Mouse (Mus musculus) heart, embryonic 11.5 days (tissue): ENCODE measurements around the gene Uspl1. TPM values are rescaled to one million over a fixed set of nuclear protein-coding genes. Genes with fewer than 3 reads are reported as not detected.

Source experiments
- ATAC-seq: fragments of 200-750 bp; cut with Nextera tagmentation; replicated peaks from 2 replicates; pipeline ENCODE4 v1.8.0; 2017; ENCODE audit warnings: moderate library complexity; ENCODE audit not compliant: insufficient number of reproducible peaks, low FRiP score, low TSS enrichment
- H3K27ac ChIP-seq: fragments of 300-500 bp; sonication (generic); 2 replicates; pipeline ENCODE4 v1.5.1; 2014; ENCODE audit warnings: mild to moderate bottlenecking, low read depth, low read length
- H3K27me3 ChIP-seq: fragments of 300-500 bp; sonication (generic); 2 replicates; pipeline ENCODE4 v1.6.1; 2014; ENCODE audit warnings: mild to moderate bottlenecking, low read length, mixed read lengths; ENCODE audit not compliant: control insufficient read depth, insufficient read depth
- H3K36me3 ChIP-seq: fragments of 300-500 bp; sonication (generic); 2 replicates; pipeline ENCODE4 v1.6.1; 2014; ENCODE audit warnings: mild to moderate bottlenecking, low read length, moderate library complexity, mixed read lengths; ENCODE audit not compliant: control insufficient read depth, insufficient read depth
- H3K4me1 ChIP-seq: fragments of 300-500 bp; sonication (generic); 2 replicates; pipeline ENCODE4 v1.6.1; 2014; ENCODE audit warnings: low read length; ENCODE audit not compliant: control insufficient read depth, insufficient read depth
- H3K4me2 ChIP-seq: fragments of 300-500 bp; sonication (generic); 2 replicates; pipeline ENCODE4 v1.6.1; 2014; ENCODE audit warnings: mild to moderate bottlenecking, moderate library complexity
- H3K4me3 ChIP-seq: fragments of 300-500 bp; sonication (generic); 2 replicates; pipeline ENCODE4 v1.5.1; 2014; ENCODE audit warnings: low read depth, low read length
- H3K9ac ChIP-seq: fragments of 300-500 bp; sonication (generic); 2 replicates; pipeline ENCODE4 v1.6.1; 2014; ENCODE audit warnings: mild to moderate bottlenecking, low read depth, low read length, moderate library complexity
- H3K9me3 ChIP-seq: fragments of 300-500 bp; sonication (generic); replicated peaks from 2 replicates; pipeline ENCODE4 v1.6.1; 2016; ENCODE audit warnings: low read length; ENCODE audit not compliant: control insufficient read depth
- WGBS: fragments of 180-500 bp; shearing (Covaris S2); extraction: QIAGEN DNeasy Blood & Tissue Kit; methylation state at CpG from one replicate; pipeline ENCODE4 v1.1.7; 2014; ENCODE audit not compliant: insufficient replicate concordance; 5-methylcytosine and 5-hydroxymethylcytosine counted together
- polyA plus RNA-seq: library from polyadenylated mRNA; unstranded; fragments of >200 nt; fragmentation: Nextera tagmentation; extraction: Ambion mirVana; gene quantifications from 2 replicates; pipeline ENCODE4 v1.2.1, GENCODE M21; 2014

Gene Uspl1
- polyA plus RNA-seq, 1 experiment from 2014 or later, result 42.8 TPM

- WGBS, result 3% methylated on average over 55 of the region's 55 CpGs
- Histone ChIP-seq H3K27ac (peak overlapping the region; percentile 92), H3K9ac (peak overlapping the region; percentile 79), H3K36me3 (no peaks in the 10 kb centered on the region), H3K4me1 (0 out of 2 replicates have a peak, but pooled peaks cover 2% of the 10 kb centered on the region), H3K27me3 (no peaks in the 10 kb centered on the region), H3K9me3 (no peaks in the 10 kb centered on the region), H3K4me2 (peak overlapping the region; percentile 67), H3K4me3 (peak overlapping the region; percentile 54)
- ATAC-seq, result peak; percentile 100
These were observed 44.8 kb downstream of the Uspl1 start for GRCm38 (mm10) chr5:149228700-149229618.

GRCm38 (mm10) chr5:149229619-149230339 is 45.6 kb downstream of the Uspl1 start:
- ATAC-seq, result peak; percentile 3; the same call in 1 of the 2 replicates
- WGBS, result 68% methylated on average over 18 of the region's 18 CpGs
- peak overlapping the region; percentile 54 for H3K4me3 ChIP-seq
- H3K36me3 ChIP-seq, result no peaks in the 10 kb centered on the region
- H3K4me2 ChIP-seq, result peak overlapping the region; percentile 67
- no peaks in the 10 kb centered on the region for H3K27me3 ChIP-seq
- peak overlapping the region; percentile 92 for H3K27ac ChIP-seq
- H3K9me3 ChIP-seq, result no peaks in the 10 kb centered on the region
- peak overlapping the region; percentile 79 for H3K9ac ChIP-seq
- H3K4me1 ChIP-seq, result 0 out of 2 replicates have a peak, but pooled peaks cover 2% of the 10 kb centered on the region

- Histone ChIP-seq H3K27ac (no peak overlapping the region), H3K4me1 (peaks cover 4% of the 10 kb centered on the region; the same call in 1 of the 2 replicates), H3K4me2 (no peak overlapping the region), H3K36me3 (no peaks in the 10 kb centered on the region), H3K27me3 (no peaks in the 10 kb centered on the region), H3K9ac (no peak overlapping the region), H3K9me3 (no peaks in the 10 kb centered on the region), H3K4me3 (no peak overlapping the region)
- 74% methylated on average over 7 of the region's 7 CpGs for WGBS
- no peak for ATAC-seq
These were observed 50.9 kb downstream of the Uspl1 start for GRCm38 (mm10) chr5:149235002-149235401.

- Histone ChIP-seq H3K4me1 (peaks cover 4% of the 10 kb centered on the region; the same call in 1 of the 2 replicates), H3K9me3 (no peaks in the 10 kb centered on the region), H3K9ac (no peak overlapping the region), H3K27ac (no peak overlapping the region), H3K36me3 (no peaks in the 10 kb centered on the region), H3K27me3 (no peaks in the 10 kb centered on the region), H3K4me2 (no peak overlapping the region), H3K4me3 (no peak overlapping the region)
- no peak for ATAC-seq
- 72% methylated on average over 24 of the region's 24 CpGs for WGBS
These were observed 53.2 kb downstream of the Uspl1 start for GRCm38 (mm10) chr5:149237221-149237950.

- Histone ChIP-seq H3K4me1 (peaks cover 15% of the 10 kb centered on the region), H3K36me3 (no peaks in the 10 kb centered on the region), H3K27me3 (no peaks in the 10 kb centered on the region), H3K4me2 (no peak overlapping the region), H3K9ac (no peak overlapping the region), H3K4me3 (no peak overlapping the region), H3K27ac (no peak overlapping the region), H3K9me3 (no peaks in the 10 kb centered on the region)
- ATAC-seq, result no peak
- 85% methylated on average over 5 of the region's 5 CpGs for WGBS
These were observed 58.3 kb downstream of the Uspl1 start for GRCm38 (mm10) chr5:149242467-149242866.

GRCm38 (mm10) chr5:149243053-149243452 is 58.9 kb downstream of the Uspl1 start:
- 35% methylated on average over 5 of the region's 5 CpGs for WGBS
- Histone ChIP-seq H3K9me3 (no peaks in the 10 kb centered on the region), H3K4me3 (no peak overlapping the region), H3K27me3 (no peaks in the 10 kb centered on the region), H3K9ac (no peak overlapping the region), H3K4me1 (peaks cover 14% of the 10 kb centered on the region), H3K27ac (no peak overlapping the region), H3K4me2 (no peak overlapping the region), H3K36me3 (no peaks in the 10 kb centered on the region)
- no peak for ATAC-seq

- H3K27me3 ChIP-seq, result no peaks in the 10 kb centered on the region
- ATAC-seq, result no peak
- H3K36me3 ChIP-seq, result no peaks in the 10 kb centered on the region
- H3K4me1 ChIP-seq, result peaks cover 14% of the 10 kb centered on the region
- H3K9ac ChIP-seq, result peak overlapping the region; percentile 73
- H3K4me3 ChIP-seq, result peak overlapping the region; percentile 44
- H3K9me3 ChIP-seq, result no peaks in the 10 kb centered on the region
- WGBS, result 16% methylated on average over 9 of the region's 9 CpGs
- H3K27ac ChIP-seq, result peak overlapping the region; percentile 73
- H3K4me2 ChIP-seq, result peak overlapping the region; percentile 75
These were observed 61.3 kb downstream of the Uspl1 start for GRCm38 (mm10) chr5:149245391-149245964.

GRCm38 (mm10) chr5:149245965-149246470 is 61.9 kb downstream of the Uspl1 start:
- Histone ChIP-seq H3K27me3 (no peaks in the 10 kb centered on the region), H3K9ac (peak overlapping the region; percentile 73), H3K27ac (peak overlapping the region; percentile 73), H3K9me3 (no peaks in the 10 kb centered on the region), H3K4me1 (peaks cover 14% of the 10 kb centered on the region), H3K36me3 (no peaks in the 10 kb centered on the region), H3K4me2 (peak overlapping the region; percentile 75), H3K4me3 (peak overlapping the region; percentile 44)
- ATAC-seq, result peak; percentile 93
- 7% methylated on average over 16 of the region's 16 CpGs for WGBS
